Mouse (Mus musculus): Measurements from ENCODE around the gene Fpr1. TPM values are rescaled to one million over a fixed set of nuclear protein-coding genes. Genes with fewer than 3 reads are reported as not detected.
"Not testable (repeated sequence)": the region's sequence is repeated elsewhere in the genome, so short reads cannot be mapped to it uniquely, and the experiment has no call there.

The Fpr1 gene
- polyA plus RNA-seq, 1 experiment from 2014 or later: 0.15 TPM

GRCm38 (mm10) chr17:17848988-17849387, 34.8 kb downstream of the Fpr1 start:
- Histone ChIP-seq H3K36me3 (peaks cover 11% of the 10 kb centered on the region; the same call in 1 of the 2 replicates), H3K27me3 (replicated peaks) (peaks cover 17% of the 10 kb centered on the region), H3K27ac (replicated peaks) (no peak overlapping the region), H3K9me3 (no peaks in the 10 kb centered on the region), H3K4me2 (no peak overlapping the region), H3K9ac (no peak overlapping the region), H3K4me3 (no peak overlapping the region), H3K4me1 (peaks cover 6% of the 10 kb centered on the region; the same call in 1 of the 2 replicates)
- whole genome bisulfite sequencing: 41% methylated on average over 2 of the region's 2 CpGs
- ATAC-seq (ENCODE audit: extremely low read depth, insufficient number of reproducible peaks, low FRiP score, low TSS enrichment): no peak

GRCm38 (mm10) chr17:17845187-17846027, 38.3 kb downstream of the Fpr1 start:
- Histone ChIP-seq H3K9me3 (no peaks in the 10 kb centered on the region), H3K36me3 (peaks cover 32% of the 10 kb centered on the region), H3K4me2 (no peak overlapping the region), H3K9ac (no peak overlapping the region), H3K4me1 (peaks cover 10% of the 10 kb centered on the region), H3K4me3 (no peak overlapping the region), H3K27me3 (replicated peaks) (peaks cover 14% of the 10 kb centered on the region), H3K27ac (replicated peaks) (no peak overlapping the region)
- WGBS: 70% methylated on average over 10 of the region's 10 CpGs
- ATAC-seq (ENCODE audit: extremely low read depth, insufficient number of reproducible peaks, low FRiP score, low TSS enrichment): no peak

GRCm38 (mm10) chr17:17844606-17845005, 39.1 kb downstream of the Fpr1 start:
- H3K9ac ChIP-seq; H3K9me3 ChIP-seq; H3K4me1 ChIP-seq; ATAC-seq (ENCODE audit: extremely low read depth, insufficient number of reproducible peaks, low FRiP score, low TSS enrichment); H3K27ac ChIP-seq (replicated peaks); H3K4me2 ChIP-seq; H3K4me3 ChIP-seq; H3K27me3 ChIP-seq (replicated peaks): not testable (repeated sequence)
- WGBS: 46% methylated on average over 3 of the region's 3 CpGs
- peaks cover 40% of the 10 kb centered on the region for H3K36me3 ChIP-seq

GRCm38 (mm10) chr17:17843534-17844261, 40.0 kb downstream of the Fpr1 start:
- Histone ChIP-seq H3K9ac (no peak overlapping the region), H3K27me3 (replicated peaks) (no peaks in the 10 kb centered on the region; the same call in 1 of the 2 replicates), H3K9me3 (no peaks in the 10 kb centered on the region), H3K27ac (replicated peaks) (no peak overlapping the region), H3K4me1 (peaks cover 7% of the 10 kb centered on the region), H3K4me3 (no peak overlapping the region), H3K4me2 (no peak overlapping the region), H3K36me3 (peaks cover 48% of the 10 kb centered on the region)
- ATAC-seq (ENCODE audit: extremely low read depth, insufficient number of reproducible peaks, low FRiP score, low TSS enrichment): no peak
- 62% methylated on average over 27 of the region's 27 CpGs for WGBS

GRCm38 (mm10) chr17:17840796-17841195, 42.9 kb downstream of the Fpr1 start:
- no peak overlapping the region for H3K9ac ChIP-seq
- peaks cover 57% of the 10 kb centered on the region for H3K36me3 ChIP-seq
- H3K9me3 ChIP-seq: no peaks in the 10 kb centered on the region
- H3K27ac ChIP-seq (replicated peaks): no peak overlapping the region
- no peak overlapping the region for H3K4me3 ChIP-seq
- 87% methylated on average over 7 of the region's 7 CpGs for WGBS
- no peak overlapping the region for H3K4me2 ChIP-seq
- H3K4me1 ChIP-seq: peaks cover 31% of the 10 kb centered on the region
- ATAC-seq (ENCODE audit: extremely low read depth, insufficient number of reproducible peaks, low FRiP score, low TSS enrichment): no peak
- H3K27me3 ChIP-seq (replicated peaks): no peaks in the 10 kb centered on the region

- no peak overlapping the region for H3K4me2 ChIP-seq
- H3K36me3 ChIP-seq: peaks cover 62% of the 10 kb centered on the region
- ATAC-seq (ENCODE audit: extremely low read depth, insufficient number of reproducible peaks, low FRiP score, low TSS enrichment): no peak
- no peak overlapping the region for H3K9ac ChIP-seq
- no peak overlapping the region for H3K4me3 ChIP-seq
- WGBS: 91% methylated on average over 2 of the region's 2 CpGs
- H3K27ac ChIP-seq (replicated peaks): no peak overlapping the region
- H3K9me3 ChIP-seq: no peaks in the 10 kb centered on the region
- no peaks in the 10 kb centered on the region for H3K27me3 ChIP-seq (replicated peaks)
- H3K4me1 ChIP-seq: peaks cover 46% of the 10 kb centered on the region
These were observed 44.5 kb downstream of the Fpr1 start for GRCm38 (mm10) chr17:17839276-17839675.

- peak; percentile 96 for ATAC-seq (ENCODE audit: extremely low read depth, insufficient number of reproducible peaks, low FRiP score, low TSS enrichment)
- Histone ChIP-seq H3K4me1 (peaks cover 54% of the 10 kb centered on the region), H3K4me2 (peak overlapping the region; percentile 72), H3K27ac (replicated peaks) (peak overlapping the region; percentile 89), H3K9me3 (no peaks in the 10 kb centered on the region), H3K9ac (peak overlapping the region; percentile 82), H3K4me3 (peak overlapping the region; percentile 55), H3K27me3 (replicated peaks) (no peaks in the 10 kb centered on the region), H3K36me3 (peaks cover 70% of the 10 kb centered on the region)
- WGBS: under 1% methylated on average over 41 of the region's 43 CpGs
These were observed 45.6 kb downstream of the Fpr1 start for GRCm38 (mm10) chr17:17837919-17838701.

GRCm38 (mm10) chr17:17837426-17837825, 46.3 kb downstream of the Fpr1 start:
- Histone ChIP-seq H3K4me2 (peak overlapping the region; percentile 72), H3K9ac (peak overlapping the region; percentile 82), H3K4me1 (peaks cover 60% of the 10 kb centered on the region), H3K4me3 (peak overlapping the region; percentile 55), H3K36me3 (peaks cover 72% of the 10 kb centered on the region), H3K27ac (replicated peaks) (peak overlapping the region; percentile 89), H3K27me3 (replicated peaks) (no peaks in the 10 kb centered on the region), H3K9me3 (no peaks in the 10 kb centered on the region)
- ATAC-seq (ENCODE audit: extremely low read depth, insufficient number of reproducible peaks, low FRiP score, low TSS enrichment): no peak
- WGBS: 9% methylated on average over 13 of the region's 13 CpGs

GRCm38 (mm10) chr17:17836101-17836500, 47.6 kb downstream of the Fpr1 start:
- no peaks in the 10 kb centered on the region for H3K9me3 ChIP-seq
- ATAC-seq (ENCODE audit: extremely low read depth, insufficient number of reproducible peaks, low FRiP score, low TSS enrichment): no peak
- H3K36me3 ChIP-seq: peaks cover 72% of the 10 kb centered on the region
- H3K27me3 ChIP-seq (replicated peaks): no peaks in the 10 kb centered on the region
- H3K4me3 ChIP-seq: no peak overlapping the region
- H3K4me2 ChIP-seq: no peak overlapping the region
- peak overlapping the region; percentile 16 for H3K27ac ChIP-seq (replicated peaks)
- H3K4me1 ChIP-seq: peaks cover 74% of the 10 kb centered on the region
- 71% methylated on average over 5 of the region's 5 CpGs for WGBS
- H3K9ac ChIP-seq: no peak overlapping the region

GRCm38 (mm10) chr17:17834896-17835295, 48.8 kb downstream of the Fpr1 start:
- H3K4me3 ChIP-seq: no peak overlapping the region
- H3K27ac ChIP-seq (replicated peaks): peak overlapping the region; percentile 61
- H3K9ac ChIP-seq: no peak overlapping the region
- ATAC-seq (ENCODE audit: extremely low read depth, insufficient number of reproducible peaks, low FRiP score, low TSS enrichment): no peak
- 6% methylated on average over 1 of the region's 1 CpGs for WGBS
- H3K36me3 ChIP-seq: peaks cover 70% of the 10 kb centered on the region
- no peaks in the 10 kb centered on the region for H3K27me3 ChIP-seq (replicated peaks)
- H3K4me2 ChIP-seq: peak overlapping the region; percentile 33; the same call in 1 of the 2 replicates
- H3K9me3 ChIP-seq: no peaks in the 10 kb centered on the region
- H3K4me1 ChIP-seq: peaks cover 86% of the 10 kb centered on the region

- Histone ChIP-seq H3K4me1 (peaks cover 71% of the 10 kb centered on the region), H3K27ac (replicated peaks) (peak overlapping the region; percentile 39; the same call in 1 of the 2 replicates), H3K9ac (peak overlapping the region; percentile 98)
These were observed 53.0 kb downstream of the Fpr1 start for GRCm38 (mm10) chr17:17830731-17831130.

More at GRCm38 (mm10) chr17:17830731-17831130, 53.0 kb downstream of the Fpr1 start:
- H3K4me2 ChIP-seq: peak overlapping the region; percentile 84
- no peaks in the 10 kb centered on the region for H3K27me3 ChIP-seq (replicated peaks)
- no peaks in the 10 kb centered on the region for H3K9me3 ChIP-seq
- peak overlapping the region; percentile 89 for H3K4me3 ChIP-seq
- 66% methylated on average over 7 of the region's 7 CpGs for WGBS
- no peak for ATAC-seq (ENCODE audit: extremely low read depth, insufficient number of reproducible peaks, low FRiP score, low TSS enrichment)
- peaks cover 45% of the 10 kb centered on the region for H3K36me3 ChIP-seq

Data from heart, embryonic 13.5 days (tissue).